Mouse (Mus musculus): ENCODE results near the gene Arap2. TPM values are rescaled to one million over a fixed set of nuclear protein-coding genes. Genes with fewer than 3 reads are reported as not detected.
A peak's percentile ranks its signal among the peaks of the same experiment; 100 is the strongest.
"Not testable (repeated sequence)": the region's sequence is repeated elsewhere in the genome, so short reads cannot be mapped to it uniquely, and the experiment has no call there.

Gene Arap2
- polyA plus RNA-seq, 1 experiment from 2014 or later: 4.7 TPM

DNA sequence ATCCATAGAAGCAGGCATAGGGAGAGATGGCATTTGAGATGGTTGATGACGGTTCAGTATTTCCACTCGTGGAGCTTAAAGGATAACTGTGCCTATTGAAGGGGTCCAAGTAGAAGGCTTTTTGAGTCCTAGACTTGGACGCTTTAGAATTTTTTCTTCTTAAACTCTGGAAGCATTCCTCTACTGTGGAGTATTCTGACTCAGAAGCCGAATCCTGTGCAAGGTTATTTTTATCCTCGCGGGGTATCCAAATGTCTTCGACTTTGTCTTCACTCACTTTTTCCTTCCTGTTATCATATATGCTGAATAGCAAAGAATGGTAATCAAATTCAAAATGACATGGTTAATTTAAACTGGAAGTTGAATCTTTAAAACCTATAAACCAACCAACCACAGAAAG is 35.4 kb downstream of the Arap2 start:
- not testable (repeated sequence) for ATAC-seq (replicated peaks; ENCODE audit: insufficient number of reproducible peaks, insufficient read depth, low FRiP score, low read depth); H3K4me2 ChIP-seq; H3K9ac ChIP-seq; H3K27ac ChIP-seq; H3K4me1 ChIP-seq (replicated peaks); H3K27me3 ChIP-seq; H3K4me3 ChIP-seq; H3K36me3 ChIP-seq; H3K9me3 ChIP-seq (replicated peaks)
- 69% methylated on average over 7 of the region's 7 CpGs for WGBS

DNA sequence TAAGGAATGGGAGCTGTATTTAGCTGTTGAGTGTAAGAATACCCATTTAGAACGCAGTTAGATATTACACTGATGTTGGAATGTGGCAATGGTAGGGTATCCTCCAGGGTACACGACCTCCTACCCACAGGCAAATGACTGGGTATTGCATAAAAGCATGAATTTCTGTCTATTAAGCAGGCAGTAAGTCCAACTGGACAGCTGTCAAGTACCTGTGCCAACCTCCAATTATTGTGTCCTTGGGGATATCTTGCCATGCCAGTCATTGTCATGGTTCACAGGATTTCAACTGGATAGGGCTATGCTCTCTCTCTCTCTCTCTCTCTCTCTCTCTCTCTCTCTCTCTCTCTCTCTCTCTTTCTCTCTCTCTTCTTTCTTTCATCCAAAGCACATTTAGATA is 40.4 kb downstream of the Arap2 start:
- Histone ChIP-seq H3K27me3 (no peaks in the 10 kb centered on the region), H3K4me2 (no peak overlapping the region), H3K9me3 (replicated peaks) (no peaks in the 10 kb centered on the region), H3K36me3 (no peaks in the 10 kb centered on the region), H3K4me1 (replicated peaks) (no peaks in the 10 kb centered on the region), H3K4me3 (no peak overlapping the region), H3K27ac (no peak overlapping the region), H3K9ac (no peak overlapping the region)
- 77% methylated on average over 2 of the region's 2 CpGs for WGBS
- ATAC-seq (replicated peaks; ENCODE audit: insufficient number of reproducible peaks, insufficient read depth, low FRiP score, low read depth): no peak

DNA sequence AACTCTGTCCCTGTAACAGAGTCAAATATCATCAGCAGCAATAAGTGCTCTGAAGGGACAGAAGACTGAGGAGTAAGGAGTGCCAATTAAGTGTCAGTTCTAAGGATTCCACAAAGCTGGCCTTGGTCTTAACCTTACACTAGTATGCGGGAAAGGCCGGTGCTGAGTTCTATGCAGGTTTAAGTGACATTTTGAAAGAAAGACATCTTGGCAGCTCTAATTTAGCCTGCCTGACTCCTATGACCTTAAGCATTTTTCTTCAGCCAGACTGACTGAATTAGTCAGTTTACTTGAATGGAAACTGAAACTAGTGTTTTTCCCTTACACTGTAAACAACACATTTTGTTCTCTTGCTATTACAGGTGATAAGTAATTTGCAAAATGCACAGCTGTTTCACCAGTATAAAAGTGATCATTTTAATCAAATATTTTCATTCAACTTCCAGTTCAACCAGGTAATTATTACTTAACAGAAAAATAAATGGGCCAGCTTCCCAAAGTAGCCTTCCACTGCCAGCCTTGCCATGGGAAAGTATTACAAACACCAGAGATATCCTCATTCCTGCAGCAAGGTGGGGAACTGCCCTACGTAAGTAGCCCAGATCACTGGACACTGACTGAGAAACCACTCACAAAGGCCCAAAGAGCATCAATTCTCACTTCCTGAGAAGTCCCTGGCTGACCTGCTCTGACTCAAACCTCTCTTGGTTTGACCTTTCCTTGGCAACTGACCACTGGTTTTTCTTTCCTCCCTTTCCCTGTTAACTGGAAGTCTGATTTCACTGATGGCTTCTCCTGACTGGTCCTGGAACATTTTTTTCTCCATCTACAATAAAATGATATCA is 42.5 kb downstream of the Arap2 start:
- no peak for ATAC-seq (replicated peaks; ENCODE audit: insufficient number of reproducible peaks, insufficient read depth, low FRiP score, low read depth)
- WGBS: 77% methylated on average over 3 of the region's 3 CpGs
- Histone ChIP-seq H3K27ac (no peak overlapping the region), H3K36me3 (no peaks in the 10 kb centered on the region), H3K27me3 (no peaks in the 10 kb centered on the region), H3K4me2 (no peak overlapping the region), H3K9ac (no peak overlapping the region), H3K4me3 (no peak overlapping the region), H3K9me3 (replicated peaks) (no peaks in the 10 kb centered on the region), H3K4me1 (replicated peaks) (no peaks in the 10 kb centered on the region)

DNA sequence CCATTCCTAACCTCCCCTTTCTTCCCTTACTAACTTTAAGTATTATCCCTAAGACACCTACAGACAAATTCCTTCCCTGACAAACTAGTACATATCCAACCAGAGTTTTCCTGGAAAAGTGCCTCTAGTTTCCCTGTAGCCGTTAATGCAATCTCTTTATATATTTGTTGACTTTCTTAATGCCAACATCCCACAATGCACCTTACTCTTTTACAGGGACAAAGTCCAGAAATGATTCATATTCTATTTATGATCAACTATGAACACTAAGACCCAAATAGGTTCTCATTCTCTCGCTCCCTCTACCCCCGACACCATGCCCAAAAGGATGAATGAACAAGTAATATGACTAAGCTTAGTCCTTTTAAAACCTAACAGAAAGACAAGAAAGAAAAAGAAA is 49.5 kb downstream of the Arap2 start:
- H3K9me3 ChIP-seq (replicated peaks): no peaks in the 10 kb centered on the region
- H3K27ac ChIP-seq: no peak overlapping the region
- no peak overlapping the region for H3K9ac ChIP-seq
- no peaks in the 10 kb centered on the region for H3K4me1 ChIP-seq (replicated peaks)
- no peak for ATAC-seq (replicated peaks; ENCODE audit: insufficient number of reproducible peaks, insufficient read depth, low FRiP score, low read depth)
- 84% methylated on average over 3 of the region's 3 CpGs for WGBS
- no peak overlapping the region for H3K4me2 ChIP-seq
- no peaks in the 10 kb centered on the region for H3K36me3 ChIP-seq
- no peaks in the 10 kb centered on the region for H3K27me3 ChIP-seq
- H3K4me3 ChIP-seq: no peak overlapping the region

DNA sequence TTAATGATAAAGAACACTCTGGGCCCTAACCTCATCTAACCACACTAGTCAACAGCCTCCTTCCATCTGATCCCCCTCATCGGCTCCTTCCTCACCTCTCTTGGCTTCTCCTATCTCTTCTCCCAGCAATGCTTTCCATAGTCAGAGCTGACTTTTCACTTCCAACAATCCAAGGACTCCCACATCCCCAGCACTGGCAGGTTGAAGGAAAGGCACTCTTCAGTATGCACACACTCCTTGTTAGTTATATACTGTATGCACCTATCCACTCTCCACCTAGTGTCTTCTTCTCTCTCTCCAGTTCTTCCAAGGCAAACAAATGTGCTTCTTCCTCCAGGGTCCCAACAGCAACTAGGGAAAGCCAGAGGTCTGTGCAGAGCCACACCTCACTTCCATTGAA is 50.0 kb downstream of the Arap2 start:
- H3K9me3 ChIP-seq (replicated peaks): no peaks in the 10 kb centered on the region
- no peak overlapping the region for H3K4me3 ChIP-seq
- H3K4me2 ChIP-seq: no peak overlapping the region
- H3K27me3 ChIP-seq: no peaks in the 10 kb centered on the region
- peak overlapping the region; percentile 0; the same call in 1 of the 2 replicates for H3K27ac ChIP-seq
- WGBS: 52% methylated on average over 1 of the region's 1 CpGs
- no peak overlapping the region for H3K9ac ChIP-seq
- no peak for ATAC-seq (replicated peaks; ENCODE audit: insufficient number of reproducible peaks, insufficient read depth, low FRiP score, low read depth)
- H3K36me3 ChIP-seq: no peaks in the 10 kb centered on the region
- no peaks in the 10 kb centered on the region for H3K4me1 ChIP-seq (replicated peaks)

DNA sequence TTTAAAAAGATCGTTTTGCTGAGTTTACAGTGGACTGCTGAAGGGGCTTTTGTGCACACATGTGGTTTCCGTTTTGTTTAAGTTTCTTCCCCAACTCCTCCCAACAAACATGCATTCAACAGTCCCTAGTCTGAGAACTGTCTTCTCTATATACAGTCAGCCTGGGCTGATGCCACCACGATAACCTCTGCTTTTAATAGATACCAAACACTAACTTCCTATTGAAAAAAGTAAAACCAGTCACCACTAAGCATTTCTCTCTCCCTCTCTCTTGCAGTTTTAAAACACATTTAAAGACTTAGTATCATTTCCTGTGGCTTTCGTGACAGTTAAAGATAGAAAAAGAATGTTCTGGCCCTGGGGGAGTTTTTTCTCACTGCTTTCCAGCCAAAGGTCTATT is 50.5 kb downstream of the Arap2 start:
- H3K9me3 ChIP-seq (replicated peaks): no peaks in the 10 kb centered on the region
- no peaks in the 10 kb centered on the region for H3K36me3 ChIP-seq
- H3K27me3 ChIP-seq: no peaks in the 10 kb centered on the region
- no peaks in the 10 kb centered on the region for H3K4me1 ChIP-seq (replicated peaks)
- ATAC-seq (replicated peaks; ENCODE audit: insufficient number of reproducible peaks, insufficient read depth, low FRiP score, low read depth): no peak
- 0 out of 2 replicates have a peak overlapping the region, but pooled peaks have one; percentile 0 for H3K27ac ChIP-seq
- no peak overlapping the region for H3K9ac ChIP-seq
- WGBS: 39% methylated on average over 4 of the region's 4 CpGs
- H3K4me3 ChIP-seq: no peak overlapping the region
- no peak overlapping the region for H3K4me2 ChIP-seq

DNA sequence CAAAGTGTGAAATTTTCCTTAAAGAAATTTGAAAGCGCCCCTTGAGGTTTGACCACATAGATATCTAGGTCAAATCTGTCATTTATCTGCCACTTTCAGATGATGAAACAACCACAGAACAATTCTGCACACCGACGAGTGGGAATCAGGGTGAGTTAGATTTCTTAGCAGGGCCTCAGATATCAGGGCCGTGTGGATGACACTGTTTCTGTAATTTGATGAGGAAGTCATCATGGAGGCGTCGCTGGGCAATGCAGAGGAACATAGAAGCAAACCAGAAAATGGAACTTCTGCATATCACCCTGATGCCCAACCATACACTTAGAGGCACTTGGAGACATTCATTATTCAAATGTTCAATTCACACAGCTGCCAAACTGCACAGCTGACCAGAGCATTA is 55.0 kb downstream of the Arap2 start:
- H3K27me3 ChIP-seq: no peaks in the 10 kb centered on the region
- H3K27ac ChIP-seq: no peak overlapping the region
- no peaks in the 10 kb centered on the region for H3K9me3 ChIP-seq (replicated peaks)
- H3K4me1 ChIP-seq (replicated peaks): no peaks in the 10 kb centered on the region
- no peak overlapping the region for H3K9ac ChIP-seq
- 57% methylated on average over 6 of the region's 6 CpGs for WGBS
- H3K4me3 ChIP-seq: no peak overlapping the region
- no peak for ATAC-seq (replicated peaks; ENCODE audit: insufficient number of reproducible peaks, insufficient read depth, low FRiP score, low read depth)
- H3K36me3 ChIP-seq: no peaks in the 10 kb centered on the region
- H3K4me2 ChIP-seq: no peak overlapping the region

DNA sequence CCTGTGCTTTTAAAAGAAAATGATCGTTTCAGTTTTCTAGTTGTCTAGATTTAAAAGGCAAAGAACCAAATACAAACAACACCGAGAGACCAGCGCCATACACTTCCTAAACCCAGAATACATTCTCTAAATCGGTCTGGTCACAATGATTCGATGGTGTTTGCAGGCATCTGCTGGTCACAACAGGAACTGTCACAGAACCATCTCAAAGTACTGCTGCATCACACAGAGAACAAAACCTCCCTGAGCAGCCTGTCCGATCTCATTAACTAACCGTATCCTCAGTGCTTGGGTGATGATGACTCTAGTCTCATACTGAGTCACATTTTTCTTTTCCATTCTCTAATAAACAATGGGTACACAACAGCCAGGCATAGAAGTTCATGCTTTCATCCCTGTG is 59.1 kb downstream of the Arap2 start:
- no peak overlapping the region for H3K4me2 ChIP-seq
- H3K36me3 ChIP-seq: no peaks in the 10 kb centered on the region
- no peak overlapping the region for H3K9ac ChIP-seq
- 57% methylated on average over 7 of the region's 7 CpGs for WGBS
- no peak overlapping the region for H3K27ac ChIP-seq
- no peaks in the 10 kb centered on the region for H3K27me3 ChIP-seq
- no peak for ATAC-seq (replicated peaks; ENCODE audit: insufficient number of reproducible peaks, insufficient read depth, low FRiP score, low read depth)
- no peaks in the 10 kb centered on the region for H3K9me3 ChIP-seq (replicated peaks)
- H3K4me1 ChIP-seq (replicated peaks): no peaks in the 10 kb centered on the region
- no peak overlapping the region for H3K4me3 ChIP-seq

DNA sequence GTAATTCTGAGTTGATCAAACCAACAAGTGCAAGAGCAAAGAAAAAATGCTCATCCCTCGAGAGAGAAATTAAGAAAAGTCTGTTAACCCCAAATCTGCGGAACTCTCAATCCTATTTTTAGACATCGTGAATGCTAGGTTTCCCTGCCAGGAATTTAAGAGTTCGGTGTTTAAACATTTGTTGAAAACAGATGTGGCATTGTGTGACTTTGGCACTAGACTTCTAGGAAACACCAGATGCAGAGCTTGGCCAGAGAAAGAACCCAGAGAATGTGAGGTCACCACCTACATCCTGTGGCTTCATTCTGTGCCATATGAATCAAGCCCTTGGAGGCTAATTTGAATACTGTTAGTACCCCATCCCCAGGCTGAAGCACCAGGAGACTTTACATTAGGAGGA is 76.0 kb downstream of the Arap2 start:
- Histone ChIP-seq H3K4me3 (no peak overlapping the region), H3K4me2 (no peak overlapping the region), H3K27me3 (no peaks in the 10 kb centered on the region), H3K36me3 (no peaks in the 10 kb centered on the region), H3K9ac (no peak overlapping the region), H3K9me3 (replicated peaks) (no peaks in the 10 kb centered on the region), H3K27ac (no peak overlapping the region), H3K4me1 (replicated peaks) (no peaks in the 10 kb centered on the region)
- 46% methylated on average over 4 of the region's 4 CpGs for WGBS
- ATAC-seq (replicated peaks; ENCODE audit: insufficient number of reproducible peaks, insufficient read depth, low FRiP score, low read depth): no peak

DNA sequence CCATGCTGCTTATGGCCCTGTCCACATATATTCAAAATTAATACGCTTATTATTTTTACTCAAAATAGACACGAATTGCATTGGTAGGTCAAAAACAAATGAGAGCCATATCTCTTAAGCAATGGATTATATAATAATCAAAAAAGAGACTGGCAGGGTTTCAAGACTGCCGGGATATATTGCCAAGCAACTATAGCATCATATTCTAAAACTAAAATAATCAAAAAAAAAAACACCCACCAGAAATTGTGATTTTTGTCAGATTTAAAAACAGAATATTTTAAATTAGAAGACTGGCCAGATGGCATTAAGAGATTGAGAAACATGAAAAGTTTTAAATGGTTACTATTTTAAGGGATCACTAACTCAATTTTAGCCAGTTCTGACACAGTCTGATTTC is 82.2 kb downstream of the Arap2 start:
- ATAC-seq (replicated peaks; ENCODE audit: insufficient number of reproducible peaks, insufficient read depth, low FRiP score, low read depth): no peak
- WGBS: 70% methylated on average over 3 of the region's 3 CpGs
- Histone ChIP-seq H3K9me3 (replicated peaks) (no peaks in the 10 kb centered on the region), H3K4me1 (replicated peaks) (no peaks in the 10 kb centered on the region), H3K27ac (no peak overlapping the region), H3K27me3 (no peaks in the 10 kb centered on the region), H3K36me3 (no peaks in the 10 kb centered on the region), H3K4me3 (no peak overlapping the region), H3K9ac (no peak overlapping the region), H3K4me2 (no peak overlapping the region)

DNA sequence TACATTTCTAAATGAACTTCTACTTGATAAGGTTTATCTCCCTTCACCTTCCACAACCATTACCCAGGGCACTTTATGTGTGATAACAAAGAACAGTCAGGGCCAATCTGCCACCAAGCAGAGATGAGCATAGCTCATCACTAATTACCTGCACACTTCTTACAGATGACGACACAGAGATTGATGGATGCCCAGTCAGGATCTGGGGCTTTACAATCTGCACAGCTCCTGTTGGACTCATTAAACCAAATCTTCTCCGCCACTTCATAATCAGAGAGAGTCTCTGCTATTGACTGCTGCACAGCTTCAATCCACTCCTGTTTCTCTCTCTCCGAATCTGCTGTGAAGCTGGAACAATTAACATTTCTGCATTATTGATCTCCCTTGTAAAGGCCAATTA is 82.8 kb downstream of the Arap2 start:
- 76% methylated on average over 3 of the region's 3 CpGs for WGBS

DNA sequence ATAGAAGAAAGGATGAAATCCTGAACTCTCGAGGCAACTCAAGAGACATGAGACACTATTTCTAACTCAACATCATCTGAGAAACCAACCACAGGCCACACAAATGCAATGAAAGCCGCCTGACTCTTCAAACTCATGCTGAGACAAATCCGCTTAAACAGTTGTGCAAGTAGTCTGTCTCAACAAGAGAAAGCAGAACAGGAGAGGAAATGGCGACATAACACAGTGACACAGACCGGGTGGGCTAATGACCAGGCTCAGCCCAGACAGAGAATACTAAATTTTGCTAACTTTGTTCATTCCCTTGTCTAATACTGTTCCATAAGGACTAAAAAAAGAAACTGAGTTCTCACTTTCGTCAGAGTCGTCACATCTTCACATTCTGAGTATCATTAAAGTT is 88.6 kb downstream of the Arap2 start:
- WGBS: 81% methylated on average over 7 of the region's 7 CpGs
- Histone ChIP-seq H3K36me3 (no peaks in the 10 kb centered on the region), H3K4me1 (replicated peaks) (no peaks in the 10 kb centered on the region), H3K27me3 (no peaks in the 10 kb centered on the region), H3K9me3 (replicated peaks) (no peaks in the 10 kb centered on the region), H3K9ac (no peak overlapping the region), H3K4me2 (no peak overlapping the region), H3K4me3 (no peak overlapping the region), H3K27ac (no peak overlapping the region)
- ATAC-seq (replicated peaks; ENCODE audit: insufficient number of reproducible peaks, insufficient read depth, low FRiP score, low read depth): no peak

More for the DNA sequence above, 82.8 kb downstream of the Arap2 start:
- Histone ChIP-seq H3K4me1 (replicated peaks) (no peaks in the 10 kb centered on the region), H3K9ac (no peak overlapping the region), H3K9me3 (replicated peaks) (no peaks in the 10 kb centered on the region), H3K27ac (no peak overlapping the region), H3K4me3 (no peak overlapping the region), H3K4me2 (no peak overlapping the region), H3K36me3 (no peaks in the 10 kb centered on the region), H3K27me3 (no peaks in the 10 kb centered on the region)
- ATAC-seq (replicated peaks; ENCODE audit: insufficient number of reproducible peaks, insufficient read depth, low FRiP score, low read depth): no peak
